Mouse (Mus musculus) liver, adult 2 months (tissue): ENCODE measurements at regions not wholly inside any gene's neighbourhood (a gene's known extent, or its start where the extent isn't known, plus 50 kb on each side); places are given as distances from the start of the nearest gene placed in this dataset.

Source experiments
- DNase-seq: peaks from one replicate; pipeline ENCODE4 v3.0.0-alpha.2; 2011; ENCODE audit warnings: low read depth, low spot score; ENCODE audit errors: extremely low read depth
- H3K27ac ChIP-seq: fragments of 200-500 bp; replicated peaks from 2 replicates; pipeline ENCODE4 v1.5.1; 2012; ENCODE audit warnings: low read depth, mild to moderate bottlenecking, control low read depth, inconsistent platforms, low read length; ENCODE audit not compliant: insufficient read depth
- H3K27me3 ChIP-seq: fragments of 200-500 bp; 2 replicates; pipeline ENCODE4 v1.6.1; 2012; ENCODE audit warnings: mild to moderate bottlenecking, moderate library complexity, low read length, inconsistent platforms; ENCODE audit not compliant: control insufficient read depth, insufficient read depth
- H3K36me3 ChIP-seq: fragments of 200-500 bp; 2 replicates; pipeline ENCODE4 v1.6.1; 2012; ENCODE audit warnings: low read length, inconsistent platforms; ENCODE audit not compliant: control insufficient read depth, insufficient read depth
- H3K4me1 ChIP-seq: fragments of 200-500 bp; 2 replicates; pipeline ENCODE4 v1.6.1; 2011; ENCODE audit warnings: low read length; ENCODE audit not compliant: control insufficient read depth, insufficient read depth
- H3K4me3 ChIP-seq: fragments of 200-500 bp; 2 replicates; pipeline ENCODE4 v1.5.1; 2011; ENCODE audit warnings: low read depth, mild to moderate bottlenecking, control low read depth, low read length, moderate library complexity; ENCODE audit not compliant: insufficient read depth
- H3K79me2 ChIP-seq: fragments of 200-500 bp; 2 replicates; pipeline ENCODE4 v1.6.1; 2012; ENCODE audit warnings: inconsistent platforms, mild to moderate bottlenecking, low read length, moderate library complexity; ENCODE audit not compliant: control insufficient read depth, insufficient read depth
- H3K9ac ChIP-seq: fragments of 200-500 bp; 2 replicates; pipeline ENCODE4 v1.6.1; 2012; ENCODE audit warnings: low read depth, mild to moderate bottlenecking, control low read depth, inconsistent platforms, low read length
- CTCF ChIP-seq: fragments of 200-500 bp; IDR thresholded peaks from 2 replicates; pipeline ENCODE4 v1.5.1; 2011; ENCODE audit warnings: low read depth, low read length, control low read depth
- POLR2A ChIP-seq: fragments of 200-500 bp; IDR thresholded peaks from 2 replicates; pipeline ENCODE4 v1.6.1; 2011; ENCODE audit warnings: low read length, control low read depth; ENCODE audit not compliant: insufficient read depth; ENCODE audit errors: extremely low read depth
- WGBS: fragments of 180-500 bp; shearing (Covaris S2); methylation state at CpG from one replicate; pipeline ENCODE4 v1.1.7; 2018; 5-methylcytosine and 5-hydroxymethylcytosine counted together

- no peak for DNase-seq
- no peak overlapping the region for H3K27ac ChIP-seq
- H3K4me1 ChIP-seq = no peaks in the 10 kb centered on the region
- H3K27me3 ChIP-seq = no peaks in the 10 kb centered on the region
- no peak for TF ChIP-seq CTCF
- TF ChIP-seq POLR2A = no peak
- 87% methylated on average over 6 of the region's 6 CpGs for WGBS
- H3K9ac ChIP-seq = no peak overlapping the region
- H3K79me2 ChIP-seq = no peaks in the 10 kb centered on the region
- no peaks in the 10 kb centered on the region for H3K36me3 ChIP-seq
- no peak overlapping the region for H3K4me3 ChIP-seq
Measured at GRCm38 (mm10) chr9:23111500-23111899, 111.4 kb upstream of the Bmper start.

DNA sequence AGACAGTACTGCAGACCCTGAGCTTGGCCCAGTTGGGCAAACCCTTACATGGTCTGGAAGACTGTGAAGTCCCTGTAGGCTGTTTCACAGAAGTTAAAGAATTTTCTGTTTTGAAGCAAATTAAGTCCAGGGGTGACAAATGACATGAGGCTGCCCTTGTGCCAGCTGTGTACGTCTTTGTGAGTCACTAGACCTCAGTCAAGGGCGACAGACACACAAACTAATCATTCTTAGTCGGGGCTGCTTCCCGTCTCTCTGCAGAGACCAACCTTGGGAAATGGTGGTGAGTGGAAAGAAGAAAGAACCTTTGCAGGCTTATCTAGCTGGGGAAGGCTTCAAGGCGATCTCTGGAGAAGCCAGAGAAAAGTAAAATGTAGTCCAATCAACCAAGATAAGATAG lies 107.8 kb upstream of the Bmper start:
- Histone ChIP-seq H3K79me2 (no peaks in the 10 kb centered on the region), H3K9ac (no peak overlapping the region), H3K36me3 (no peaks in the 10 kb centered on the region), H3K4me1 (no peaks in the 10 kb centered on the region), H3K27me3 (no peaks in the 10 kb centered on the region), H3K4me3 (no peak overlapping the region), H3K27ac (no peak overlapping the region)
- 76% methylated on average over 5 of the region's 5 CpGs for WGBS
- TF ChIP-seq CTCF (no peak), POLR2A (no peak)
- no peak for DNase-seq

GRCm38 (mm10) chr9:23115540-23115939 lies 107.3 kb upstream of the Bmper start:
- no peak overlapping the region for H3K4me3 ChIP-seq
- H3K27ac ChIP-seq = no peak overlapping the region
- no peaks in the 10 kb centered on the region for H3K27me3 ChIP-seq
- no peak for DNase-seq
- 68% methylated on average over 5 of the region's 5 CpGs for WGBS
- H3K79me2 ChIP-seq = no peaks in the 10 kb centered on the region
- H3K9ac ChIP-seq = no peak overlapping the region
- no peak for TF ChIP-seq CTCF
- TF ChIP-seq POLR2A = no peak
- H3K4me1 ChIP-seq = peaks cover 2% of the 10 kb centered on the region; the same call in 1 of the 2 replicates
- H3K36me3 ChIP-seq = no peaks in the 10 kb centered on the region

DNA sequence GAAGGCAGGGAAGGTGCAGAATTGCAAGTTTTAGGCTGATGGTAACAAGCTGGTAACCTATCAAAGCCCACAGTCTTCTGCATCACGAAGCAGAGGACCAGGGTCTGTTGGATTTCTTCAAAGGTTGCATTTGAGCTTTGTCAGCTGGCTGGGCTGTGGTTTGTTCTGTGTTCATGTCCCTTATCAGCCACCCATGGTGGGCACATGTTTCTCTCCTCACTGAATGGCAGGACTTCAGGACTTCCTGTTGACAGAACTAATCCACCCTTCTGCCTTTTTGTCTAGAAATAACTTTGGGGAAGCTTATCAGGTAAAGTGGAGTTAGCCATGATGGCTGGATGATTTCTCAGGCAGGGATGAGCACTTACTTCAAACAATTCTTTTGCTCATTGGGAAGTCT lies 106.6 kb upstream of the Bmper start:
- H3K27ac ChIP-seq = no peak overlapping the region
- no peak overlapping the region for H3K4me3 ChIP-seq
- peaks cover 3% of the 10 kb centered on the region; the same call in 1 of the 2 replicates for H3K4me1 ChIP-seq
- H3K36me3 ChIP-seq = no peaks in the 10 kb centered on the region
- no peaks in the 10 kb centered on the region for H3K27me3 ChIP-seq
- 75% methylated on average over 1 of the region's 1 CpGs for WGBS
- no peak for DNase-seq
- H3K9ac ChIP-seq = no peak overlapping the region
- H3K79me2 ChIP-seq = no peaks in the 10 kb centered on the region
- no peak for TF ChIP-seq POLR2A
- TF ChIP-seq CTCF = no peak

DNA sequence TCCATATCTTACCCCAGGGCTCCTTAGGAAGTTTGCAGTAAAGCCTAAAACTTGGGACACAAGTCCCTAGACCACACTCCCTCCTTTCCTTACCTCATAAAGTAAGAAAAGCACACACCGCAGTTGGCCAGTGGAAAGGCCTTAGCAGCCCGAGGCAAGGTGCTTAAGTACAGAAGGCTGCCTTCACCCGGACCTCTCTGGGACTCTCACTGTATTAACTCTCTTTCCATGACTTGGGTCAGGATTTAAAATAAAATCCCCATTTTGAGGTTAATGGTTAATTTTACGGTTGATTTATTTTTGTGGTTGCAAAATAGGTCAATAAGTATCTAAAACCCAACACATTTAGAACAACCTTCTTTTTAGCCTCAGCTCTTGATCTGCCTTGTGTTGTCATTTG lies 103.1 kb upstream of the Bmper start:
- Histone ChIP-seq H3K36me3 (no peaks in the 10 kb centered on the region), H3K9ac (no peak overlapping the region), H3K79me2 (no peaks in the 10 kb centered on the region), H3K4me3 (no peak overlapping the region), H3K27me3 (no peaks in the 10 kb centered on the region), H3K27ac (no peak overlapping the region), H3K4me1 (peaks cover 3% of the 10 kb centered on the region; the same call in 1 of the 2 replicates)
- peak; percentile 79 for DNase-seq
- WGBS = 38% methylated on average over 4 of the region's 4 CpGs
- TF ChIP-seq POLR2A (no peak), CTCF (no peak)

- Histone ChIP-seq H3K79me2 (no peaks in the 10 kb centered on the region), H3K36me3 (no peaks in the 10 kb centered on the region), H3K9ac (no peak overlapping the region), H3K4me3 (no peak overlapping the region), H3K4me1 (peaks cover 3% of the 10 kb centered on the region; the same call in 1 of the 2 replicates), H3K27ac (no peak overlapping the region), H3K27me3 (no peaks in the 10 kb centered on the region)
- TF ChIP-seq CTCF (no peak), POLR2A (no peak)
- 16% methylated on average over 2 of the region's 2 CpGs for WGBS
- DNase-seq = peak; percentile 72
Measured at GRCm38 (mm10) chr9:23120814-23121213, 102.1 kb upstream of the Bmper start.
